Mouse (Mus musculus): ENCODE measurements around the gene Ccdc51.
A peak's percentile ranks its signal among the peaks of the same experiment; 100 is the strongest.
"Not testable (repeated sequence)": the region's sequence is repeated elsewhere in the genome, so short reads cannot be mapped to it uniquely, and the experiment has no call there.

DNA sequence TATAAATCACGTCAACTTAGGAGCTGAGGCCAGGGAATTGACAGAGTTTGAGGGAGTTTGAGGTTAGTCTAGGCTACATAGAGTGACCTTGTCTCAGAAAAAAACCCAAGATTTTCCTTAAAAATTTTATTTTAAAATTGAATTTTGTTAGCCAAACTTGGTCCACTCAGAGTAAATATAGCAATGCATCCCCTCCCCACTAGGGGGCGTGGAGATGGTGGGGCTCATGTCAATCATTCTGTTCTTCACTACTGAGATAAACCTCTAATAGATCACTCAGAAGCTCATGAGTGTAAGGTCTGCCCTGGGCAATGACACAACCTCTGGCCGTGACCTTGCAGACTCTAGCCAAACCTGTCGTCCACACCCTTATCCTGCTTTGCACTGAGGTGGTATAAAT is 58.1 kb downstream of the Ccdc51 start:
- peak; percentile 38 for TF ChIP-seq CTCF (IDR thresholded peaks at IDR 0.05; ENCODE audit: low read depth)
- not testable (repeated sequence) for TF ChIP-seq EP300 (optimal IDR thresholded peaks at IDR 0.05)
